Mouse (Mus musculus): ENCODE results near the gene Gm21961. TPM values are rescaled to one million over a fixed set of nuclear protein-coding genes. Genes with fewer than 3 reads are reported as not detected.
"Not testable (repeated sequence)": the region's sequence is repeated elsewhere in the genome, so short reads cannot be mapped to it uniquely, and the experiment has no call there.

The Gm21961 gene
- not detected in 2 replicates for polyA plus RNA-seq (2015; fragmentation: Nextera tagmentation; extraction: Ambion mirVana)

GRCm38 (mm10) chr15:65014804-65015203 is at the start of gene Gm21961:
Gm21961 (minus strand) TSS chr15:65014904.
- Histone ChIP-seq H3K4me1 (replicated peaks; ENCODE audit: control insufficient read depth, insufficient read depth) (no peaks in the 10 kb centered on the region), H3K4me3 (ENCODE audit: low read depth, low read length) (no peak within 1 kb of the TSS), H3K4me2 (replicated peaks; ENCODE audit: low read depth) (no peak within 1 kb of the TSS), H3K9me3 (ENCODE audit: control insufficient read depth, low read length) (no peaks in the 10 kb centered on the region), H3K36me3 (ENCODE audit: control insufficient read depth, insufficient read depth, low read length) (no peaks in the 10 kb centered on the region), H3K27me3 (ENCODE audit: control insufficient read depth, insufficient read depth, low read length) (no peaks in the 10 kb centered on the region), H3K27ac (replicated peaks) (no peak within 1 kb of the TSS), H3K9ac (ENCODE audit: low read length) (no peak within 1 kb of the TSS)
- ATAC-seq (ENCODE audit: low FRiP score, low TSS enrichment) = no peak
- no peak for DNase-seq (ENCODE audit: low spot score)
- WGBS = 89% methylated on average over 5 of the region's 5 CpGs
- no peak for TF ChIP-seq EP300 (optimal IDR thresholded peaks at IDR 0.05)
- TF ChIP-seq CTCF (IDR thresholded peaks at IDR 0.05; ENCODE audit: low read depth) = no peak

DNA sequence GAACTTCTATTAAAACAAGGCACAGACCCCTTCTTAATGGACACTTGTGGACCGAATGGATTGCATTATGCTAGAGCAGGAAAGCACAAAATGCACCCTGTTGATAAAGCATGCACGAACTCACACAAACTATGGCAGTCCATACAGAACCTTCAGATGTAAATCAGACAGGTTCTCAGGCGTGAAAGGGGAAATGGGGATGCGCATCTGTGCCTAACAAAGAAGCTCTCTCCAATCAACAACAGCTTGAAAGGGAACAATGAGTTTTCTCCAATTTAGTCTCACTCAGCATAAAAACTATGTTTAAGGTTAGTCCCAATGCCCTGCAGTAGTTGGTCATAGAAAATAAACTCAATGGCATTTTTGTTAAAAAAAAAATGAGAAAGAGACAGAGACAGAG is 27.3 kb upstream of the Gm21961 start:
- Histone ChIP-seq H3K36me3 (ENCODE audit: control insufficient read depth, insufficient read depth, low read length) (no peaks in the 10 kb centered on the region), H3K4me3 (ENCODE audit: low read depth, low read length) (no peak overlapping the region), H3K4me1 (replicated peaks; ENCODE audit: control insufficient read depth, insufficient read depth) (no peaks in the 10 kb centered on the region), H3K27ac (replicated peaks) (no peak overlapping the region), H3K9me3 (ENCODE audit: control insufficient read depth, low read length) (no peaks in the 10 kb centered on the region), H3K9ac (ENCODE audit: low read length) (no peak overlapping the region), H3K4me2 (replicated peaks; ENCODE audit: low read depth) (no peak overlapping the region), H3K27me3 (ENCODE audit: control insufficient read depth, insufficient read depth, low read length) (no peaks in the 10 kb centered on the region)
- DNase-seq (ENCODE audit: low spot score) (no peak), ATAC-seq (ENCODE audit: low FRiP score, low TSS enrichment) (no peak)
- TF ChIP-seq EP300 (optimal IDR thresholded peaks at IDR 0.05) = no peak
- 78% methylated on average over 4 of the region's 4 CpGs for WGBS

- H3K36me3 ChIP-seq (ENCODE audit: control insufficient read depth, insufficient read depth, low read length); H3K9ac ChIP-seq (ENCODE audit: low read length); H3K4me1 ChIP-seq (replicated peaks; ENCODE audit: control insufficient read depth, insufficient read depth); H3K9me3 ChIP-seq (ENCODE audit: control insufficient read depth, low read length); H3K27me3 ChIP-seq (ENCODE audit: control insufficient read depth, insufficient read depth, low read length); H3K4me3 ChIP-seq (ENCODE audit: low read depth, low read length); H3K4me2 ChIP-seq (replicated peaks; ENCODE audit: low read depth); H3K27ac ChIP-seq (replicated peaks); ATAC-seq (ENCODE audit: low FRiP score, low TSS enrichment); DNase-seq (ENCODE audit: low spot score): not testable (repeated sequence)
These were observed 24.5 kb upstream of the Gm21961 start for GRCm38 (mm10) chr15:65039216-65039615.

GRCm38 (mm10) chr15:65017971-65018370 is 3.3 kb upstream of the Gm21961 start:
- Histone ChIP-seq H3K4me1 (replicated peaks; ENCODE audit: control insufficient read depth, insufficient read depth) (no peaks in the 10 kb centered on the region), H3K36me3 (ENCODE audit: control insufficient read depth, insufficient read depth, low read length) (no peaks in the 10 kb centered on the region), H3K27me3 (ENCODE audit: control insufficient read depth, insufficient read depth, low read length) (no peaks in the 10 kb centered on the region), H3K27ac (replicated peaks) (no peak overlapping the region), H3K9ac (ENCODE audit: low read length) (no peak overlapping the region), H3K9me3 (ENCODE audit: control insufficient read depth, low read length) (no peaks in the 10 kb centered on the region), H3K4me3 (ENCODE audit: low read depth, low read length) (no peak overlapping the region), H3K4me2 (replicated peaks; ENCODE audit: low read depth) (no peak overlapping the region)
- WGBS = 69% methylated on average over 1 of the region's 1 CpGs
- no peak for ATAC-seq (ENCODE audit: low FRiP score, low TSS enrichment)
- no peak for DNase-seq (ENCODE audit: low spot score)
- TF ChIP-seq CTCF (IDR thresholded peaks at IDR 0.05; ENCODE audit: low read depth) = no peak
- TF ChIP-seq EP300 (optimal IDR thresholded peaks at IDR 0.05) = no peak

GRCm38 (mm10) chr15:65006177-65006576 is 8.5 kb downstream of the Gm21961 start:
- Histone ChIP-seq H3K4me1 (replicated peaks; ENCODE audit: control insufficient read depth, insufficient read depth) (no peaks in the 10 kb centered on the region), H3K9ac (ENCODE audit: low read length) (no peak overlapping the region), H3K4me3 (ENCODE audit: low read depth, low read length) (no peak overlapping the region), H3K27ac (replicated peaks) (no peak overlapping the region), H3K9me3 (ENCODE audit: control insufficient read depth, low read length) (no peaks in the 10 kb centered on the region), H3K27me3 (ENCODE audit: control insufficient read depth, insufficient read depth, low read length) (no peaks in the 10 kb centered on the region), H3K4me2 (replicated peaks; ENCODE audit: low read depth) (no peak overlapping the region), H3K36me3 (ENCODE audit: control insufficient read depth, insufficient read depth, low read length) (no peaks in the 10 kb centered on the region)
- ATAC-seq (ENCODE audit: low FRiP score, low TSS enrichment) = no peak
- no peak for DNase-seq (ENCODE audit: low spot score)
- no peak for TF ChIP-seq CTCF (IDR thresholded peaks at IDR 0.05; ENCODE audit: low read depth)
- no peak for TF ChIP-seq EP300 (optimal IDR thresholded peaks at IDR 0.05)

- DNase-seq (ENCODE audit: low spot score) = no peak
- Histone ChIP-seq H3K9ac (ENCODE audit: low read length) (no peak overlapping the region), H3K9me3 (ENCODE audit: control insufficient read depth, low read length) (no peaks in the 10 kb centered on the region), H3K36me3 (ENCODE audit: control insufficient read depth, insufficient read depth, low read length) (no peaks in the 10 kb centered on the region), H3K4me1 (replicated peaks; ENCODE audit: control insufficient read depth, insufficient read depth) (no peaks in the 10 kb centered on the region), H3K27ac (replicated peaks) (no peak overlapping the region), H3K4me3 (ENCODE audit: low read depth, low read length) (no peak overlapping the region), H3K4me2 (replicated peaks; ENCODE audit: low read depth) (no peak overlapping the region), H3K27me3 (ENCODE audit: control insufficient read depth, insufficient read depth, low read length) (no peaks in the 10 kb centered on the region)
- no peak for ATAC-seq (ENCODE audit: low FRiP score, low TSS enrichment)
- 73% methylated on average over 4 of the region's 4 CpGs for WGBS
- TF ChIP-seq CTCF (IDR thresholded peaks at IDR 0.05; ENCODE audit: low read depth) = no peak
- TF ChIP-seq EP300 (optimal IDR thresholded peaks at IDR 0.05) = no peak
These were observed 20.2 kb downstream of the Gm21961 start for GRCm38 (mm10) chr15:64994498-64994897.
